ENCODE assay signal across 18 mouse cellular contexts in genomic region chr5:44608901-44609300, GRCm38 (mm10).
DNase-seq lines count a peak whose midpoint lies in the region; ATAC-seq and TF ChIP-seq lines count a peak whose summit lies in the region.
"Had no signal": no experiment of that assay in that cellular context is flagged by ENCODE, and none has a peak within 500 bp of the region (broad histone marks: within the 10 kb centered on the region; RNA-seq: fewer than 3 reads in every experiment).

No protein-coding gene starts in this region.

- no peak for TF ChIP-seq CTCF in forebrain, postnatal 0 days (IDR thresholded peaks at IDR 0.05; ENCODE audit: low read depth)
- TF ChIP-seq CTCF in brain, embryonic 14.5 days (IDR thresholded peaks at IDR 0.05; ENCODE audit: borderline replicate concordance, extremely low read depth, insufficient read depth, insufficient read length): no peak

- no peak overlapping the region for H3K4me3 ChIP-seq in forebrain, postnatal 0 days (ENCODE audit: low read depth, low read length)
- H3K4me3 ChIP-seq in forebrain, embryonic 10.5 days: no peak overlapping the region
- H3K4me3 ChIP-seq: embryonic facial prominence, embryonic 13.5 days; gastrocnemius, adult 2 months; heart, embryonic 12.5 days; hindbrain, embryonic 10.5 days; intestine, embryonic 15.5 days had no signal

- no peaks in the 10 kb centered on the region for H3K36me3 ChIP-seq in forebrain, postnatal 0 days (ENCODE audit: insufficient read depth)
- H3K36me3 ChIP-seq in forebrain, embryonic 10.5 days (replicated peaks): no peaks in the 10 kb centered on the region
- H3K36me3 ChIP-seq: embryonic facial prominence, embryonic 13.5 days; heart, embryonic 12.5 days; hindbrain, embryonic 10.5 days; intestine, embryonic 15.5 days had no signal

- no peak overlapping the region for H3K4me2 ChIP-seq in forebrain, postnatal 0 days (ENCODE audit: low read depth)
- H3K4me2 ChIP-seq: embryonic facial prominence, embryonic 13.5 days; heart, embryonic 12.5 days; hindbrain, embryonic 14.5 days; intestine, embryonic 15.5 days had no signal

- ATAC-seq in forebrain, postnatal 0 days: no peak
- ATAC-seq: forebrain, embryonic 16.5 days; intestine, embryonic 15.5 days had no signal

- DNase-seq in adrenal gland, postnatal 10 days: peak; percentile 8
- DNase-seq in adrenal gland, postnatal 4 days (ENCODE audit: low spot score in 2 of 2): no peak
- DNase-seq in forebrain, postnatal 0 days: peak; percentile 38
- no peak for DNase-seq in forebrain, embryonic 10.5 days (ENCODE audit: extremely low spot score, low spot score)
- peak; percentile 32 for DNase-seq in right cerebral cortex, postnatal 4 days
- DNase-seq in right cerebral cortex, adult 18-20 months: no peak
- DNase-seq in brain, embryonic 14.5 days (ENCODE audit: low read depth): peak; percentile 66
- no peak for DNase-seq in neural tube, embryonic 10.5 days (ENCODE audit: extremely low spot score, low spot score)
- DNase-seq: adrenal gland, adult 2 months; adrenal gland, postnatal 36 days; gastrocnemius, adult 2 months; gastrocnemius, postnatal 25 days had no signal

- no peak overlapping the region for H3K9ac ChIP-seq in forebrain, postnatal 0 days
- H3K9ac ChIP-seq: embryonic facial prominence, embryonic 13.5 days; heart, embryonic 12.5 days; hindbrain, embryonic 14.5 days; intestine, embryonic 15.5 days had no signal

- no peak overlapping the region for H3K27ac ChIP-seq in forebrain, postnatal 0 days (ENCODE audit: low read depth, low read length)
- no peak overlapping the region for H3K27ac ChIP-seq in forebrain, embryonic 10.5 days
- H3K27ac ChIP-seq: embryonic facial prominence, embryonic 13.5 days; gastrocnemius, adult 2 months; hindbrain, embryonic 10.5 days; hindbrain, embryonic 14.5 days; intestine, embryonic 15.5 days had no signal

- H3K4me1 ChIP-seq in forebrain, postnatal 0 days (ENCODE audit: insufficient read depth): no peaks in the 10 kb centered on the region
- H3K4me1 ChIP-seq in forebrain, embryonic 10.5 days: no peaks in the 10 kb centered on the region
- H3K4me1 ChIP-seq: embryonic facial prominence, embryonic 13.5 days; heart, embryonic 12.5 days; hindbrain, embryonic 10.5 days; intestine, embryonic 15.5 days had no signal

- H3K9me3 ChIP-seq in forebrain, postnatal 0 days (ENCODE audit: low read length): no peaks in the 10 kb centered on the region
- no peaks in the 10 kb centered on the region for H3K9me3 ChIP-seq in forebrain, embryonic 10.5 days
- H3K9me3 ChIP-seq: embryonic facial prominence, embryonic 13.5 days; heart, embryonic 12.5 days; hindbrain, embryonic 10.5 days; intestine, embryonic 15.5 days had no signal

- 55% methylated on average over 2 of the region's 2 CpGs for WGBS in forebrain, postnatal 0 days
- WGBS in forebrain, embryonic 10.5 days: 81% methylated on average over 2 of the region's 2 CpGs

- no peaks in the 10 kb centered on the region for H3K27me3 ChIP-seq in forebrain, postnatal 0 days (ENCODE audit: insufficient read depth, low read length)
- no peaks in the 10 kb centered on the region for H3K27me3 ChIP-seq in forebrain, embryonic 10.5 days (ENCODE audit: poor library complexity, severe bottlenecking)
- H3K27me3 ChIP-seq: embryonic facial prominence, embryonic 13.5 days; intestine, embryonic 15.5 days had no signal

- no peak for TF ChIP-seq POLR2A in brain, embryonic 14.5 days (IDR thresholded peaks at IDR 0.05; ENCODE audit: borderline replicate concordance, extremely low read depth, insufficient read depth, insufficient read length, poor library complexity, severe bottlenecking)

Comparison
In these comparisons a context has a peak if more than half of its experiments do, and no peak if none do; other contexts are left out.
1. DNase-seq: peak in adrenal gland, postnatal 10 days (single experiment), forebrain, postnatal 0 days (single experiment), right cerebral cortex, postnatal 4 days (single experiment) and brain, embryonic 14.5 days (single experiment); none in adrenal gland, postnatal 4 days (0 of 2), forebrain, embryonic 10.5 days (single experiment), right cerebral cortex, adult 18-20 months (single experiment) and neural tube, embryonic 10.5 days (single experiment).